In genomic region chr1:35435721-35436120, GRCm38 (mm10) we compare ENCODE assay signal across 23 mouse cellular contexts.
DNase-seq lines count a peak whose midpoint lies in the region; ATAC-seq lines count a peak whose summit lies in the region.
"Had no signal": no experiment of that assay in that cellular context is flagged by ENCODE, and none has a peak within 500 bp of the region (broad histone marks: within the 10 kb centered on the region; RNA-seq: fewer than 3 reads in every experiment).

No protein-coding gene starts in this region.

- no peak overlapping the region for H3K9ac ChIP-seq in intestine, embryonic 15.5 days
- H3K9ac ChIP-seq: embryonic facial prominence, embryonic 12.5 days; embryonic facial prominence, embryonic 15.5 days; forebrain, postnatal 0 days; hindbrain, embryonic 12.5 days; hindbrain, embryonic 15.5 days had no signal

- no peak for ATAC-seq in intestine, embryonic 15.5 days
- ATAC-seq: forebrain, embryonic 14.5 days; forebrain, postnatal 0 days had no signal

- H3K27me3 ChIP-seq in intestine, embryonic 15.5 days (replicated peaks), result no peaks in the 10 kb centered on the region
- H3K27me3 ChIP-seq: CH12.LX; embryonic facial prominence, embryonic 12.5 days; embryonic facial prominence, embryonic 15.5 days; hindbrain, embryonic 12.5 days; hindbrain, embryonic 15.5 days had no signal

- no peak overlapping the region for H3K4me3 ChIP-seq in intestine, embryonic 15.5 days (replicated peaks)
- H3K4me3 ChIP-seq: embryonic facial prominence, embryonic 12.5 days; embryonic facial prominence, embryonic 15.5 days; hindbrain, embryonic 12.5 days; hindbrain, embryonic 15.5 days had no signal

- H3K4me1 ChIP-seq in intestine, embryonic 15.5 days (replicated peaks), result no peaks in the 10 kb centered on the region
- H3K4me1 ChIP-seq: embryonic facial prominence, embryonic 12.5 days; embryonic facial prominence, embryonic 15.5 days; hindbrain, embryonic 12.5 days; hindbrain, embryonic 15.5 days had no signal

- H3K9me3 ChIP-seq in intestine, embryonic 15.5 days, result no peaks in the 10 kb centered on the region
- H3K9me3 ChIP-seq: embryonic facial prominence, embryonic 12.5 days; embryonic facial prominence, embryonic 15.5 days had no signal

- peak; percentile 7 for DNase-seq in layer of hippocampus, adult 11-12 months (ENCODE audit: low spot score)
- DNase-seq in layer of hippocampus, adult 9-10 months (ENCODE audit: low spot score), result no peak
- DNase-seq in ES-CJ7 (ENCODE audit: low read depth, low spot score) (peak; percentile 16), ZHBTc4 (ENCODE audit: low read depth, low spot score) (peak; percentile 67)
- no peak for DNase-seq in retina, postnatal 1 day
- DNase-seq: adrenal gland, postnatal 10 days; adrenal gland, postnatal 36 days; B cell, adult 2 months; cerebellum, adult 11 months; cerebellum, adult 2 months; cerebellum, adult 9-11 months; cerebellum, postnatal 25 days; forebrain, postnatal 0 days; gastrocnemius, postnatal 14 days; heart, adult 11 months had no signal

- H3K4me2 ChIP-seq in intestine, embryonic 15.5 days (replicated peaks), result no peak overlapping the region
- H3K4me2 ChIP-seq: embryonic facial prominence, embryonic 12.5 days; embryonic facial prominence, embryonic 15.5 days; heart, embryonic 11.5 days; hindbrain, embryonic 12.5 days; hindbrain, embryonic 15.5 days had no signal

- no peaks in the 10 kb centered on the region for H3K36me3 ChIP-seq in intestine, embryonic 15.5 days
- H3K36me3 ChIP-seq: embryonic facial prominence, embryonic 12.5 days; embryonic facial prominence, embryonic 15.5 days; hindbrain, embryonic 12.5 days; hindbrain, embryonic 15.5 days had no signal

- 82% methylated on average over 3 of the region's 3 CpGs for WGBS in intestine, embryonic 15.5 days

- no peak overlapping the region for H3K27ac ChIP-seq in intestine, embryonic 15.5 days
- H3K27ac ChIP-seq: embryonic facial prominence, embryonic 12.5 days; embryonic facial prominence, embryonic 15.5 days; hindbrain, embryonic 12.5 days; hindbrain, embryonic 15.5 days had no signal

Comparison
In these comparisons a context has a peak if more than half of its experiments do, and no peak if none do; other contexts are left out.
1. DNase-seq: peak in layer of hippocampus, adult 11-12 months (single experiment), ES-CJ7 (single experiment) and ZHBTc4 (single experiment); none in layer of hippocampus, adult 9-10 months (single experiment) and retina, postnatal 1 day (single experiment).